Mouse (Mus musculus) liver, embryonic 18 days (tissue): Measurements from ENCODE around the gene Nrd1. TPM values are rescaled to one million over a fixed set of nuclear protein-coding genes. Genes with fewer than 3 reads are reported as not detected.

Experiments used
- polyA plus RNA-seq: library from polyadenylated mRNA; depleted of rRNA; stranded (reverse); fragments of >200 nt; gene quantifications from 2 replicates; pipeline ENCODE4 v1.2.3, GENCODE M21; 2012; rRNA removed

Gene Nrd1
- polyA plus RNA-seq = 34.2 and 35.9 TPM in 2 replicates

GRCm38 (mm10) chr4:108999999-109000950, at the start of gene Nrd1:
TSS of gene Nrd1 (plus strand) at chr4:109000655.

Other genes with a start within 250 kb of the Nrd1 start
- gene Zfyve9, start 219.9 kb upstream of the Nrd1 start, polyA plus RNA-seq = 2.1 and 2.7 TPM in 2 replicates
- 23.4 and 26.2 TPM in 2 replicates for gene Btf3l4, start 167.0 kb upstream of the Nrd1 start, polyA plus RNA-seq
- gene Txndc12, start 166.1 kb upstream of the Nrd1 start, polyA plus RNA-seq = 20.6 and 23.2 TPM in 2 replicates
- gene Kti12, start 152.9 kb upstream of the Nrd1 start, polyA plus RNA-seq = 20.7 and 21.2 TPM in 2 replicates
- gene A730015C16Rik, start 152.0 kb upstream of the Nrd1 start, polyA plus RNA-seq = 0.02 and 0.05 TPM in 2 replicates
- 1.3 and 1.4 TPM in 2 replicates for gene Rab3b, start 121.6 kb upstream of the Nrd1 start, polyA plus RNA-seq
- 25.2 and 25.5 TPM in 2 replicates for gene Osbpl9, start 201.6 kb downstream of the Nrd1 start, polyA plus RNA-seq
- gene Calr4, start 233.8 kb downstream of the Nrd1 start, polyA plus RNA-seq = 0.05 and 0.12 TPM in 2 replicates